Comparison of ENCODE assay signal across 17 mouse cellular contexts in genomic region chr14:20226982-20227381, GRCm38 (mm10). TPM values are rescaled to one million over a fixed set of nuclear protein-coding genes. Genes with fewer than 3 reads are reported as not detected.
"Had no signal": no experiment of that assay in that cellular context is flagged by ENCODE, and none has a peak within 500 bp of the region (broad histone marks: within the 10 kb centered on the region; RNA-seq: fewer than 3 reads in every experiment).

No protein-coding gene starts in this region.

- H3K9ac ChIP-seq: liver, embryonic 13.5 days; lung, embryonic 14.5 days; midbrain, embryonic 13.5 days had no signal

- ATAC-seq: lung, postnatal 0 days had no signal

- H3K36me3 ChIP-seq: liver, embryonic 13.5 days; midbrain, embryonic 13.5 days had no signal

- DNase-seq: layer of hippocampus, postnatal 36 days; liver, embryonic 13.5 days; thymus, adult 2 months; thymus, postnatal 14 days; thymus, postnatal 4 days had no signal

- H3K4me3 ChIP-seq: left cerebral cortex, adult 2 months; liver, embryonic 13.5 days; midbrain, embryonic 13.5 days had no signal

- H3K27me3 ChIP-seq: liver, embryonic 13.5 days had no signal

- H3K4me2 ChIP-seq: liver, embryonic 13.5 days; lung, embryonic 14.5 days; midbrain, embryonic 13.5 days had no signal

- H3K27ac ChIP-seq: left cerebral cortex, adult 2 months; liver, embryonic 13.5 days; macrophage; midbrain, embryonic 13.5 days; stomach, postnatal 0 days had no signal

- H3K9me3 ChIP-seq: liver, embryonic 13.5 days; midbrain, embryonic 13.5 days had no signal

RNA-seq across cellular contexts. Expression of gene Kcnk16, which starts 42.0 kb away (rescaled TPM):
- polyA plus RNA-seq: kidney, embryonic 16.5 days; limb, embryonic 11.5 days; limb, embryonic 14.5 days; lung, postnatal 0 days; macrophage; midbrain, postnatal 0 days; neural tube, embryonic 11.5 days; neural tube, embryonic 14.5 days had no signal
